Mouse (Mus musculus) liver, postnatal 0 days (tissue): ENCODE data around the gene Dnaaf1.

Experiments
- CTCF ChIP-seq: sonication (generic); IDR thresholded peaks from 2 replicates; pipeline ENCODE4 v1.5.1; 2016; ENCODE audit warnings: antibody characterized with exemption, low read depth
- EP300 ChIP-seq: IDR thresholded peaks from 2 replicates; pipeline ENCODE4 v1.6.1; 2016; ENCODE audit warnings: antibody characterized with exemption, low read depth, mild to moderate bottlenecking

DNA sequence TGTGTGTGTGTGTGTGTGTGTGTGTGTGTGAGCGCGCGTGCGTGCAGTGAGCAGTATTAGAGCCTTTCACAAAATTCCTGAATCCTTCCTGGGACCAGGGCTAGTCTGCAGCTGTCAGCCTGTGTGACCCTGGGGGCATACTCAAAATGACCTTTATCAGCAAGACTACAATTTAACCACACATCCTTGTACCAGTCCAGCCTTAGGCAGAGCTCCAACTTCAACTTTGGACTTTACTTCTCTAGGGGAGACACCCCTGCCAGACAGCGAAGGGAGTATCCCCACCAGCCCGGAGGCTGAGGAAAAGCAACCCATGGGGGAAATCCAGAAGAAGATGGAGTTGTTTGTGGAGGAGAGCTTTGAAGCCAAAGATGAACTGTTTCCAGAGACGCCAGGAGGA is 16.4 kb downstream of the Dnaaf1 start:
- TF ChIP-seq EP300, result no peak
- TF ChIP-seq CTCF, result no peak
